Mouse (Mus musculus): Measurements from ENCODE around the gene Rdh9. TPM values are rescaled to one million over a fixed set of nuclear protein-coding genes. Genes with fewer than 3 reads are reported as not detected.
"Not testable (repeated sequence)": the region's sequence is repeated elsewhere in the genome, so short reads cannot be mapped to it uniquely, and the experiment has no call there.

Rdh9 gene
- polyA plus RNA-seq, 1 experiment from 2014 or later: not detected

GRCm38 (mm10) chr10:127755770-127756468, 20.3 kb upstream of the Rdh9 start:
- ChIA-PET POLR2A (interaction anchor here (0.7 kb wide), 1 partner anchor 398 kb away, joined by 4 read pairs; no protein-coding TSS in a partner anchor), CTCF (interaction anchor here (1.1 kb wide), 1 partner anchor 11 kb away, joined by 3 read pairs; no protein-coding TSS in a partner anchor)
- ATAC-seq (no peak), DNase-seq (ENCODE audit: low read depth, low spot score) (no peak)
- no peak for TF ChIP-seq CTCF (IDR thresholded peaks at IDR 0.05)
- in situ Hi-C loops (cut with MboI; ENCODE audit: low pct_unique_long_range_greater_than_20kb): no loop called here
- no peaks in the 10 kb centered on the region for H3K27me3 ChIP-seq

- TF ChIP-seq CTCF (IDR thresholded peaks at IDR 0.05): no peak
- no peak for ATAC-seq
- DNase-seq (ENCODE audit: low read depth, low spot score): no peak
- in situ Hi-C loops (cut with MboI; ENCODE audit: low pct_unique_long_range_greater_than_20kb): loop anchor here (10.0 kb wide), 1 partner anchor 115 kb away; no protein-coding TSS in a partner anchor
- ChIA-PET CTCF (no interaction called here), POLR2A (no interaction called here)
- no peaks in the 10 kb centered on the region for H3K27me3 ChIP-seq
Measured at GRCm38 (mm10) chr10:127759181-127760110, 16.7 kb upstream of the Rdh9 start, which contains the start of the genes Rdh1 and Rdh16f1. Gene Rdh1, plus strand, starts transcription at chr10:127759721. Gene Rdh16f1, plus strand, starts transcription at chr10:127759787.

GRCm38 (mm10) chr10:127762926-127763325, 13.3 kb upstream of the Rdh9 start:
- ATAC-seq; CTCF ChIA-PET; H3K27me3 ChIP-seq; DNase-seq (ENCODE audit: low read depth, low spot score); POLR2A ChIA-PET: not testable (repeated sequence)
- in situ Hi-C loops (cut with MboI; ENCODE audit: low pct_unique_long_range_greater_than_20kb): loop anchor here (10.0 kb wide), 1 partner anchor 112 kb away; no protein-coding TSS in a partner anchor

- ATAC-seq: peak; percentile 45
- CTCF ChIA-PET: interaction anchor here (1.0 kb wide), 1 partner anchor 150 kb away, joined by 3 read pairs; no protein-coding TSS in a partner anchor
Measured at GRCm38 (mm10) chr10:127763914-127764680, 12.1 kb upstream of the Rdh9 start.

GRCm38 (mm10) chr10:127766564-127766963, 9.6 kb upstream of the Rdh9 start:
- CTCF ChIA-PET: no interaction called here
- ATAC-seq: no peak

More at GRCm38 (mm10) chr10:127763914-127764680, 12.1 kb upstream of the Rdh9 start:
- in situ Hi-C loops (cut with MboI; ENCODE audit: low pct_unique_long_range_greater_than_20kb): loop anchor here (10.0 kb wide), 1 partner anchor 111 kb away; no protein-coding TSS in a partner anchor
- no peak for TF ChIP-seq CTCF (IDR thresholded peaks at IDR 0.05)
- no peaks in the 10 kb centered on the region for H3K27me3 ChIP-seq
- peak; percentile 81 for DNase-seq (ENCODE audit: low read depth, low spot score)
- POLR2A ChIA-PET: no interaction called here

GRCm38 (mm10) chr10:127782321-127782720, 6.1 kb downstream of the Rdh9 start:
- DNase-seq (ENCODE audit: low read depth, low spot score); POLR2A ChIA-PET; in situ Hi-C loops (cut with MboI; ENCODE audit: low pct_unique_long_range_greater_than_20kb); ATAC-seq; H3K27me3 ChIP-seq; CTCF ChIA-PET: not testable (repeated sequence)

More at GRCm38 (mm10) chr10:127766564-127766963, 9.6 kb upstream of the Rdh9 start:
- in situ Hi-C loops (cut with MboI; ENCODE audit: low pct_unique_long_range_greater_than_20kb): loop anchor here (10.0 kb wide), 1 partner anchor 108 kb away; no protein-coding TSS in a partner anchor
- H3K27me3 ChIP-seq: no peaks in the 10 kb centered on the region
- TF ChIP-seq CTCF (IDR thresholded peaks at IDR 0.05): no peak
- POLR2A ChIA-PET: no interaction called here
- DNase-seq (ENCODE audit: low read depth, low spot score): no peak

- in situ Hi-C loops (cut with MboI; ENCODE audit: low pct_unique_long_range_greater_than_20kb); DNase-seq (ENCODE audit: low read depth, low spot score); CTCF ChIA-PET; H3K27me3 ChIP-seq; ATAC-seq: not testable (repeated sequence)
- POLR2A ChIA-PET: interaction anchor here (0.6 kb wide), 1 partner anchor 152 kb away, joined by 9 read pairs; no protein-coding TSS in a partner anchor
Measured at GRCm38 (mm10) chr10:127785411-127785810, 9.2 kb downstream of the Rdh9 start.

- ATAC-seq (no peak), DNase-seq (ENCODE audit: low read depth, low spot score) (no peak)
- peaks cover 12% of the 10 kb centered on the region for H3K27me3 ChIP-seq
- ChIA-PET CTCF (no interaction called here), POLR2A (no interaction called here)
- in situ Hi-C loops (cut with MboI; ENCODE audit: low pct_unique_long_range_greater_than_20kb): no loop called here
- no peak for TF ChIP-seq CTCF (IDR thresholded peaks at IDR 0.05)
Measured at GRCm38 (mm10) chr10:127799295-127799694, 23.1 kb downstream of the Rdh9 start.

GRCm38 (mm10) chr10:127800891-127801290, 24.7 kb downstream of the Rdh9 start, which contains the start of gene Rdh16:
Gene Rdh16, plus strand, starts transcription at chr10:127801152.
- ChIA-PET CTCF (no interaction called here), POLR2A (no interaction called here)
- TF ChIP-seq CTCF (IDR thresholded peaks at IDR 0.05): no peak
- DNase-seq (ENCODE audit: low read depth, low spot score) (no peak), ATAC-seq (no peak)
- H3K27me3 ChIP-seq: peaks cover 12% of the 10 kb centered on the region
- in situ Hi-C loops (cut with MboI; ENCODE audit: low pct_unique_long_range_greater_than_20kb): no loop called here

- POLR2A ChIA-PET: no interaction called here
- no peak for TF ChIP-seq CTCF (IDR thresholded peaks at IDR 0.05)
- no peak for ATAC-seq
- DNase-seq (ENCODE audit: low read depth, low spot score): no peak
- in situ Hi-C loops (cut with MboI; ENCODE audit: low pct_unique_long_range_greater_than_20kb): no loop called here
- peaks cover 12% of the 10 kb centered on the region for H3K27me3 ChIP-seq
- CTCF ChIA-PET: no interaction called here
Measured at GRCm38 (mm10) chr10:127801612-127802011, 25.4 kb downstream of the Rdh9 start.

Measured in Patski (cell line).